Mouse (Mus musculus): ENCODE results near the gene Msmo1. TPM values are rescaled to one million over a fixed set of nuclear protein-coding genes. Genes with fewer than 3 reads are reported as not detected.

The Msmo1 gene
- polyA plus RNA-seq, 1 experiment = 55.1 TPM

Other genes with a start within 250 kb of the Msmo1 start
- 42.0 and 43.0 TPM in 2 replicates for gene Cpe, start 40.7 kb downstream of the Msmo1 start, polyA plus RNA-seq (2012; rRNA removed)
- 10.2 and 12.3 TPM in 2 replicates for gene Klhl2, start 116.2 kb upstream of the Msmo1 start, polyA plus RNA-seq (2012; rRNA removed)
- gene Tmem192, start 213.4 kb upstream of the Msmo1 start, polyA plus RNA-seq (2012; rRNA removed) = 30.1 and 35.5 TPM in 2 replicates